13 mouse cellular contexts compared by ENCODE assay signal in genomic region chr1:80671056-80671455, GRCm38 (mm10).
"Had no signal": no experiment of that assay in that cellular context is flagged by ENCODE, and none has a peak within 500 bp of the region (broad histone marks: within the 10 kb centered on the region; RNA-seq: fewer than 3 reads in every experiment).

No protein-coding gene starts in this region.

- H3K36me3 ChIP-seq: limb, embryonic 10.5 days; liver, embryonic 15.5 days; lung, embryonic 15.5 days; midbrain, embryonic 13.5 days; neural tube, embryonic 15.5 days; stomach, embryonic 15.5 days had no signal

- DNase-seq: kidney, adult 9 months; kidney, postnatal 10 days; kidney, postnatal 4 days; lung, postnatal 14 days; right cerebral cortex, adult 18-20 months; right cerebral cortex, postnatal 25 days; thymus, postnatal 25 days had no signal

- H3K27me3 ChIP-seq: liver, embryonic 15.5 days; lung, embryonic 15.5 days; midbrain, embryonic 13.5 days; neural tube, embryonic 15.5 days; stomach, embryonic 15.5 days had no signal

- ATAC-seq: midbrain, embryonic 13.5 days had no signal
